Mouse (Mus musculus) erythroid progenitor cell, adult 5-6 weeks (primary cell): ENCODE results near the gene Cntnap1. TPM values are rescaled to one million over a fixed set of nuclear protein-coding genes. Genes with fewer than 3 reads are reported as not detected.
"Not testable (repeated sequence)": the region's sequence is repeated elsewhere in the genome, so short reads cannot be mapped to it uniquely, and the experiment has no call there.

ENCODE experiments used
- ATAC-seq: replicated peaks from 2 replicates; pipeline ENCODE4 v1.8.0; 2016; ENCODE audit warnings: moderate number of reproducible peaks, mild to moderate bottlenecking, moderate TSS enrichment, inconsistent platforms; ENCODE audit not compliant: poor library complexity, low FRiP score, severe bottlenecking
- total RNA-seq, 2 experiments: library from RNA; stranded (forward) in 1 of 2; stranded (reverse) in 1 of 2; fragments of 150-400 nt in 1 of 2; fragments of 186-747, 209-891 nt in 1 of 2; gene quantifications; 2 replicates each; pipeline versions ENCODE4 v1.2.3 to v1.2.4; 2015 to 2017; ENCODE audit warnings: low replicate concordance in 2 of 2

Cntnap1 gene
- total RNA-seq (2015; ENCODE audit: low replicate concordance) (not detected in 2 replicates), total RNA-seq (2017; ENCODE audit: low replicate concordance) (not detected in 2 replicates)

DNA sequence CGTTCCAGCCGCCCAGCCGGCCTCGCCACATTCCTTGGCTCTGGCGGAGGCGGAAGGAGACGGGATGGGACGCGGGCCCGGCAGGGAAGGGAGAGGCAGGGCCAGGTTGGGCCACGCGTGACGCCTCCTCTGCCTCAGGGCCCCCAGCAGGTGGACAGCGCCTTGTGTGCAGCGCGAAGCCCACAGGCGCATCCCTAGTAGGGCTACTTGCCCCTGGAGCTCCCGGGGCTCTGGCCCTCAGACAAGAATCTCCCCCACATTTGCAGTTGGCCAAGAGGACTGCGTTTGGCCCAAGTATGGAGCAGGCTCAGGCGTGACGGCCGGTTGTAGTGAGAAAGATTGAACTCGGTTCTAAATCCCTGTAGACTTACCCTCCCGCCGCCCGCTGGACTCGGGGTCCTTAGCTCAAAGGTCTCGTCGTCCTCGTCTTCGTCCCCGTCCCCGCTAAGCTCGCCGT is at the start of gene Cntnap1:
Gene Cntnap1, plus strand, starts transcription at position 170 of the 457 bp plus-strand sequence.
- no peak for ATAC-seq

DNA sequence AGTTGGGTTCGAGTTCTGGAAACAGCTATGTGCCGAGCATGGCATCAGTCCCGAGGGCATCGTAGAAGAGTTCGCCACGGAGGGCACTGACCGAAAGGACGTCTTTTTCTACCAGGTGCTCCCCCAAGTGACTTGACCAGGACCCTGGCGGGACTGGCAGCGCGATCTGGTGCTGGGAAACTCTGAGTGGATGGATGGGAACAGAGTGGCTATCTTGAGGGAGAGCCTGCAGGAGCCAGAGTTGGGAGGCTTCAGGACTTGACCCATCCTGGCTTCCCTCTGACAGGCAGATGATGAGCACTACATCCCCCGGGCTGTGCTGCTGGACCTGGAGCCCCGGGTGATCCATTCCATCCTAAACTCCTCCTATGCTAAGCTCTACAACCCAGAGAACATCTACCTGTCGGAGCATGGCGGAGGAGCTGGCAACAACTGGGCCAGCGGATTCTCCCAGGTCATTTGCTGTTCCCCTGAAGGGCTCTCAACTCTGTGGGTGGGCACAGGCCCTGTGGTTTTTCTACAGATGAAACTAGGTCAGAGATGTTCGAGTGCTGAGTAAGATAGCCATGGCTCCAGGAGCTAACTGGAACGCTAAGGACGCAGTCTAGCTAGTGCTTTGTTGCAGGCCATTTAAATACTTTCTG is 49.7 kb upstream of the Cntnap1 start:
- peak; percentile 8 for ATAC-seq

DNA sequence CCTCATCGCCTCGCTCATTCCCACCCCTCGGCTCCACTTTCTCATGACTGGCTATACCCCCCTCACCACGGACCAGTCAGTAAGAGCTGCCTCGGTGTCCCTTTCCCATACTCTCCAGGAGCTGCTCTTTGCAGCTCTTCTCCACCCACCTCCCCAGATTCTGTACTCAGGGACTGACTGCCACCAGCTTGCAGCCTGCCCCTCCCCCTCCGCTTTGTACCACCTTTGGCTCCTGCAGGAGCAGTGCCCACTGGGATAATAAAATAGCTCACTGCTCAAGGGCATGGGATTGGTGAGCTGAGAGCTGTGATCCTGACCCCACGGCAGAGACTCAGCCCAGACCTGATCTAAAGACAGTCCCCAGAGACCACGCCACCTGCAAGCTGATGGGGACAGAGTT is 45.8 kb upstream of the Cntnap1 start:
- ATAC-seq = not testable (repeated sequence)

DNA sequence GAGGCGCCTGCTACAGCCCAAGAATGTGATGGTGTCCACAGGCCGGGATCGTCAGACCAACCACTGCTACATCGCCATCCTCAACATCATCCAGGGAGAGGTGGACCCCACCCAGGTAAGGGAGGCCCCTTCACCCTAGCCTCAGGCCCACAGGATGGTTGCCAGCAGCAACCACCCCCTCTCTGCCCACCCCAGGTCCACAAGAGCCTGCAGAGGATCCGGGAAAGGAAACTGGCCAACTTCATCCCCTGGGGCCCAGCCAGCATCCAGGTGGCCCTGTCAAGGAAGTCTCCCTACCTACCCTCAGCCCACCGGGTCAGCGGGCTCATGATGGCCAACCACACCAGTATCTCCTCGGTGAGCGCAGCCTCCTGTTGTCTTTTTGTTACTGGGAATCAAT is 45.3 kb upstream of the Cntnap1 start:
- ATAC-seq = not testable (repeated sequence)

DNA sequence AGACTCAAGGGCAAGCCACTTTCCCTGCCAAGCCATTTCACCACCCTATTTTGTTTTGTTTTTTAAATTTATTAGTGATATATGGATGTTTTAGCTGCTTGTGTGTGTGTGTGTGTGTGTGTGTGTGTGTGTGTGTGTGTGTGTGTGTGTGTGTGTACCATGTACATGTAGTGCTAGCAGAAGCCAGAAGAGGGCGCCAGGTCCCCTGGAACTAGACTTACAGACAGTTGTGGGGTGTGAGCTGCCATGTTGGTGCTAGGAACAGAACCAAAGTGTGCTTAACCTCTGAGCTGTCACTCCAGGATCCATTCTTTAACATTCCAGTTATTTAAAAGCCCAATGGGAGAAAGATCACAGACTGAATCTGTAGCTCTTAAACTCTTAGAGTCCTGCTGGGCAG is 43.2 kb upstream of the Cntnap1 start:
- ATAC-seq = no peak

DNA sequence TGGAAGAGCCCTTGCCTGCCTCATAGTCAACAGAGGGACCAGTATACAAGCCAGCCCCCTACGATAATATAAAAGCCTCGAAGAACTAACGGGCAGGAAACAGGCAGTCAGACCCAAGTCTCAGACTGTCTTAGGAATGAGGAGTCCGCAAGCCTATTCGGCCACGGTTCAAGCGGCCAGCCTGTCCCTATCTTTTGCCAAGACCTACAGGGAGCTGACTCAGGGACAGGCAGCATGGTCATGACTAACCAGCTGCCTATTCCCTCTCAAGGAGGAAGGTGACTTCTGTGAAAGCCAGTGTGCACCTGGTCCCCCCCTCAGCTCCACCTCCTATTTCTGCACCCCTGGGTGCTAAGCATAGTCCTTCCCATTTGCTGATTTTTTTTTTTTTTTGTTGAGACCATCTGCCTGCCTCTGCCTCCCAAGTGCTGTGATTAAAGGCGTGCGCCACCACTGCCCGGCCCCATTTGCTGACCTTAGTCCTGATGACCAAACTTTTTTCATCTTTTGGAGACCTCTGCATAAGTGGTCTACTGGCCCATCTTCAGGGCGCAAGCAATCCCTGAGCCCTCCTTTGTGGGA is 41.2 kb upstream of the Cntnap1 start:
- no peak for ATAC-seq

DNA sequence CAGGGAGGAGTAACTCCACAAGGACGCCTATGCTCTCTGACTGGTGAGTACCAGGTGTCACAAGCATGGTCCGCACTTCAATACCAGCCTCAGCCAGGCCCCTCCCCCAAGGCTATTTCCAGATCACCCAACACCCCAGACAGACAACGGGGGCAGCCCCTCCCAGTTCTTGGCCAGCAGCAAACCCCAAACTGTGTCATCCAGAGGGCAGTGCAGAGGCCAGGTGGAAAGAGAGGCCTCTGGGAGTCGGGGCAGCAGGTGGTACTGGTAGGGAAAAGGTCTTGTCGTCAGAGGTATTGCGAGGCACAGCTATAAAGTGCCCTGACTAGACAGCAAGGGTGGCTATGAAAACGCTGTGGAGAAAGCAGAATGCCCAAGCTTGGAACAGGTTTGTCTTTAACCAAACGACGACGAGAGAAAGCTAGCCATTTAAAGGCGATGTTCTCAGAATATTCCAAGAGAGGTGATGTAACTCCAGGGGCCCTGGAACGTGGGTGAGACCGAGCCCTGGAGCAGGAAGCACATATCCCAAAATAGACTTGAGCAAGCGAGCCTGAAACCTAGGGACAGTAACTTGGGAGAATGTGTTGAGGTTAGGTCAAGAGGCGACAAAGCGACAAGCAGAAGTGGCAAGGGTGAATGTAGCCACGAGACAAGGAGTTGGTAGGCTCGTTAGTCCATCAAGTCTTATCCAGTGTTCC is 40.1 kb upstream of the Cntnap1 start:
- ATAC-seq = no peak

DNA sequence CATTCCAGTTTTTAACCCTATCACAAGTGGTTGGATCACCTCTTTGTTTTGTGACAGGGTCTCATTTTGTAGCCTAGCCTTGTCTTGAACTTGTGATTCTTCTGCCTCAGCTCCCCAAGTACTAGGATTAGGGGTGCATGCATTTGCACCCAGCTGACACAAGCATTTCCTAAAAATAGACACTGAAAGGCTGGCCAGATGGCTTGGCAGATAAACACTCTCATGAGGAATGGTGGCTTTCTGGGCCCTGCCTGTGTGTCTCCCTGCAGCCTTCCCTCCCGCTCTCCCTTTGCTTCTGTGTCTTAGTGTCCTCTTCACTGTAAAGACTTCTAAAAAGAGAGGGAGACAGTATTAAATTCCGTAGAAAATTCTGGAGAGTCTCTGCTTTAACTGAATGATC is 39.1 kb upstream of the Cntnap1 start:
- no peak for ATAC-seq

DNA sequence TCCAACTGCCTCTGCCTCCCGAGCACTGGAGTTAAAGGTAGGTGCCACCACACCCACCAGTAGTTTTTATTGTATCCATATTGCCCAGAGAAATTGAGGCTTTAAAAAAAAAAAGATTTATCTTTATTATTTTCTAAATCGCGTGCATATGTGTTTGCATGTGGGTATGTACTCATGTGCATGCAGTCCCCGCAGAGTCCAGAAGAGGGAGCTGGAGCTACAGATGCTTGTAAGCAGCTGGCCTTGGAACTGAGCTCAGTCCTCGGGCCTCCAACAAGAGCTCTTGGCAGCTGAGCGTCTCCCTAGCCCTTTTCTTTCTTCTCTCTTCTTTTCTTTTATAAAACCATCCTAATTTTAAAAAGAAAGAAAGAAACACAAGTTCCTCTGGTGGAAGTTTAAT is 38.6 kb upstream of the Cntnap1 start:
- 0 out of 2 replicates have a peak, but pooled peaks have one; percentile 53 for ATAC-seq

DNA sequence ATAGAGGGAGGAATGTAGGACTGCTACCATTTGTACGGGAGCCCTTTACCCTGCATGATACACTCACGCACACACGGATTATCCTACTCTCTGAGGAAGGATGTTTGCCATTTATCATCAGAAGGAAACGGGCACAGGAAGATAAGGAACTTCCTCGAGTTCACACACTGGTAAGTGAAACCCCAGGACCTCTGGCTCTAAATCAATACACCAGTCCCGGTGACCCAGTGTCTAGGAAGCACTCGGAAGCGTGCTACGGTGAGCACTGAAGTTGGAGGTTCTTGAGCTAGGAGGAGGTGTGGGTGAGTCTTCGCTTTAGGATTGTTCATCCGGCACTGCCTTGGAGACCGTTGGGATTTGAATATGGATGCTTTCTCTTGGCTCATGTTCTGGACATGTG is 37.3 kb upstream of the Cntnap1 start:
- no peak for ATAC-seq

DNA sequence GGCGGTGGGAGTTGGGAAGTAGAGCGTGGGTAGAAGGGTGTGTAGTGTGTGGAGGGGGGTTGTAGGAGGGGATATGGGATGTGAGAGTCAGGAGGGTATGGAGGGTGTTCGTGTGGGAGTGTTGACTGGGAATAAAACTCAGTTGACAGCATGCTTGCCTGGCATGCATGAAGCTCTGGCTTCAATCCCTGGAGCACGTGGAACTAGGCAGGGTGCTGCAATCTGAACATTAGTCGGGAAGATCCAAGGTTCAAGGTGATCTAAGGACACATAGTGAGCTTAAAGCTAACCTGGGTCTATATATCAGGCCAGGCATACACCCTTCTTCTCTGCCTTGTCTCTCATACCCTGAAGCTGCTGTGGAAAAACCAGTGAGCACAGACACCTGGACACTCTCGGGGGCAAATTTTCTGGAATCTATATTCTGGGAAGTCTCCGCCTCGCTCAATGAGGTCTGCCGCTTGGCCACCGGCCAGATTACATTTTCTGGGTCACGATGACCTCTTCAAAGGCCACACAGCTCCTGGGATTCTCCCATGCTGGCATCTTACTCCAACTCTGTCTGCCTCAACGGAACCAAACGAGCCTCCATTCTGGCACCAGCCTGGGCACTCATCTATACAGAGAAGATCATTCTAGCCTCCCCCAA is 36.0 kb upstream of the Cntnap1 start:
- ATAC-seq = no peak

DNA sequence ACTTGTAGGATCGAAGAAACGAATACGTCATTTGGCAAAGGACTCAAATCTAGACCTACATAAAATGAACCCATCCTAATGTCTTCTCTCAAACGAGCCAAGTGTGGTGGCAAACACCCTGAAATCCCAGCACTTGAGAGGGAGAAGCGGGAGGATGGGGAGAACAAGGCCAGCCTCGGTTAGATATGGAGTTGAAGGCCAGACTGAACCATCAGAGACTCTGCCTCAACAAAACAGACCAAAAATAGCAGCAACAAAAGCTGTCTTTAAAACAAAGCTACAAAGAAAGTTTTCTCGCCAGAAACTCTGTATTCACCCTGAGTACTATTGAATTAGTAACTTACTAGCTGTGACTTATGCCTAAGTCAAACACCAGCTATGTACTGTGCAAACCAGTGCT is 33.3 kb upstream of the Cntnap1 start:
- no peak for ATAC-seq

DNA sequence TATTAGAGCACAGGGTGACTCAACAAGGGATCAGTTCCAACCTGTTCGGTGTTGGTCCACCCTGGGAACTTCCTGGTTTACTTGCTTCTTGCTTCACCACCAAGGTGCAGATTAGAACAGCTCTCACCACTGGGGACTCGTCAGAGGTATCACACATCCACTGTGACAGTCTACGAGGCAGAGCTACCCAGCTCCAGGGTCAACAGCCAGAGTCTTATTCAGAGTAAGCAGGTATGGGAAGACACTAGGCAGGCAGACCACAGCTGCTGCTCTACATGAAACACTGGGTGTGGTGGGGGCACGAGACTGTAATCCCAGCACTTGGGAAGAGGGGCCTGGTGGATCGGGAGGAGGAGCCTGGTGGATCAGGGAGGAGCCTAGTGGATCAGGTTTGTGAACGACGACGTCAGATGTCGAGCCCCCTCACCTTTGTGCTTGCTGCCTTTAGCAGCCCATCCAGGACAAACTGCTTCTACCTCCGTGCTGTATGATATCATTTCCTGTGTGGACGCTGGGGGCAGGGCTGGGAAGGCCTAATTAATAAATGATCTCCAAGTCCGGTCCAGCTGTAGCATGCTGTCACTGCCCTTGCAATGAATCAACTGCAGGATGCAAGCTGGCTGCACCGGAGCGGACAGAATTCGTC is 31.7 kb upstream of the Cntnap1 start:
- ATAC-seq = no peak

DNA sequence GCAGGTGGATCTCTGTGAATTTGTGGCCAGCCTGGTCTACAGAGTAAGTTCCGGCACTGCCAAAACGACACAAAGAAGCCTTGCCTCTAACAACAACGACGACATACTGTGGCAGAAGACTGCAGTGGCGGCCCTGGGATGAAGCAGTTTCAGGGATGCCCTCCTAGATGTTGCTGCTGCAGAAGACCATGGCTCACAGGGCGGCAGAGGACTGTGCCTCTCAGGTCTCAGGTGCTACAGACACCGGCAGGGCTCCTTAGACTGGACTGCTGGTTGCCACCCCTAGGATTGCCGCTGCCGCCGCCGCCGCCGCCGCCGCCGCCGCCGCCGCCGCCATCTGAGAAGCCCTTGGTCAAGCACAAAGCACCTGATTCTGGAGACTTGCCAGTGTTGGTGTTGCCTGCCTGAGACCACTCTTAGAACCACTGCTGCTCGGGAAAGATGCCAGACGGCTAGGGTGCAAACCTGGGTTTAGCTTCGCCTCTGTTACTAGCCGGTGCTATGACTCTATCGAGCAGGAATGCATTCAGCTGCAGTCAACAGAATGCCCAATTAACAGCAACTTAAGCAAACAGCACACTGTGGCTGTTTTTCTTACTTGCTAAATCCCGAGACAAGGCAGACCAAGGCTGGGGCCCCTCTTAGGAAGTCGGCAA is 30.0 kb upstream of the Cntnap1 start:
- ATAC-seq = no peak

DNA sequence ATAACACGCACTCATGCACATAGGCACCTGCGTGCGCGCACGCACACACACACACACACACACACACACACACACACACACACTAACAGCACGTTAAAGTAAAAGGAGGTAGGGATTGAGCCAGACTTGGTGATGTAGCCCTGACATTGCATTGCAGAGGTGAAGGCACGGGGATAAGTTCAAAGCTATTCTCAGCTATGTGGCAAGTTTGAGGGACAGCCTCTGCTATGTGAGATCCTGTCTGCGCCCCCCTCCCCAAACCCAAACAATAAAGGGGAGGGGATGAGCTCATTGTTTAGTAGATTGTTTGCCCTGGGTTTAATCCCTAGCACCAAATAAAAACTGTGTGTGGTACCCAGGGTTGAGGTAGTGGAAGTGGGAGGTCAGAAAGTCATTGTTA is 29.2 kb upstream of the Cntnap1 start:
- no peak for ATAC-seq

DNA sequence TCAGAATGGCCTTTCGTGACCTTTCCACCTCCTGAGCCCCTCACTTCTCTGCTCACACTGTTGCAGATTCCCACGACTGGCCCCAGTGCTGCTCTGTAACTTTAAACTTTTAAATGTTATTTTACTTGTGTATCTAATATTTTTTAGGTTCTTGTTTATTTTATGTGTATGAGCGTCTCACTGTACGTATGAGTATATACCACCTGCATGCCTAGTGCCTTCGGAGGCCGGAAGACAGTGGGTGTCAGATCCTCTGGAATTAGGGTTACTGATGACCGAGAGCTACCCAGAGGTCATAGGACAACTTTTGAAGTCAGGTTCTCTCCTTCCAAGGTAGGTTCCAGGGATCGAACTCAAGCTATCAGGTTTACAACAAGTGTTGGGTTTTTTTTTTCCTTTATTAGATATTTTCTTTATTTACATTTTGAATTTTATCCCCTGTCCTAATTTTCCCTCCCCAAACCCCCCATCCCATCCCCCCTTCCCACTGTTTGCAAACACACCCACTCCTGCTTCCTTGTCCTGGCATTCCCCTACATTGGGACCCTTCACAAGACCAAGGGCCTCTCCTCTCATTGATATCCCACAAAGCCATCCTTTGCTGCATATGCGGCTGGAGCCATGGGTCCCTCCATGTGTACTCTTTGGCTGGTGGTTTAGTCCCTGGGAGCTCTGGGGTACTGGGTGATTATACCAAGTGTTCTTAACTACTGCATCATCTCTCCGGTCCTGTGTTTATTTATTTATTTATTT is 27.9 kb upstream of the Cntnap1 start:
- ATAC-seq = no peak

DNA sequence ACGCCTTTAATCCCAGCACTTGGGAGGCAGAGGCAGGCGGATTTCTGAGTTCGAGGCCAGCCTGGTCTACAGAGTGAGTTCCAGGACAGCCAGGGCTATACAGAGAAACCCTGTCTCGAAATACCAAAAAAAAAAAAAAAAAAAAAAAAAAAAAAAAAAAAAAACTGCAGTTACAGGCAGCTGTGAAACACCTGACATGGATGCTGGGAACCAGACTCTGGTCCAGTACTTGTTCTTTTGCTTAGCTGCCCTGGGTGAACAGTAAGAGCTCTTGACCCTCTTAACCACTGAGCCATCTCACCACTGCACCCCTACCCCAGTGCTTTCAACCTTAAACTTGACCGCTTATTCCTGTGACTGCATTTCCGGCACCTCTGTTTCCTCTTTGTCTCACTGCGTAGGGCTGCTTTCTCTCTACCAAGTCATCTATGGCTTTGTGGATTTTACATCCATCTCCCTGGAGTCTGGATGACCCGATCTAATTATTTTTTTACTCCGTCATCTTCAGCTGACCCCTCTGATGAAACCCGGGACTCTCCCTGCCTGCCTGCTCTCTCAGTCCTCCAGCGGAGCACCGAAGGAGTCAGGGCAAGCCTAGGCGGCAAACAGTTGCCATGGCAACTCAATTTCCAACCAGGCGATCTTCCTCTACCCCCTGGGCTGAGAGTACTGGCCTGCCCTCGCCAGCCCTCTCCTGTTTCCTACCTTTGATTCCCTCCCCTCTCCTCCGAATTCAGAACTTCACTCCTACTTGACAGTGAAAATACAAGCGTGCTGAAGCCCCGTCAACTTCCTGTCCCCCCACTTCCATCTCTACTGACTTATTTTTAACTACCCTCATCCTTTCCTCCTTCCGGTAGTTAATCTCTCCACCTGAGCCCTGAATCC is 26.7 kb upstream of the Cntnap1 start:
- no peak; the same call in 1 of the 2 replicates for ATAC-seq

DNA sequence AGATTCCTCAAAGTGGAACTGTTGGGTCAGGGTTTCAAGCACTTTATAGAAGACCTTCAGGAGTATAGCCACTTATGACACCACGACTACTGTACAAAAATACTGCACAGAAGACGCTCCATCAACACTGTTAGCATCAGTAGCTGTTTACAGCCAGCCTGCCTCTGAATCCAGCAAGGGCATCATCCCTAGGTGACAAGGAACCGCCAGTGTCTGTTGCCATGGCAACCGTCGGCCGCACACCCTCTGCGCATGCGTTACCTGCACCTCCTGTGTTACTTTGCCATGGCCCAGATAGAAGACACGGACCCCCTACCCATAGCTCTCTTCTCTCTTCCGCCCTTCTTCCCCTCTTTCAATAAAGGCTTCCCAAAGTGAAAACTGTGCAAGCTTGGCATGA is 23.9 kb upstream of the Cntnap1 start:
- no peak for ATAC-seq
